Mouse (Mus musculus) forebrain, embryonic 13.5 days (tissue): ENCODE results near the gene Cyp27b1. TPM values are rescaled to one million over a fixed set of nuclear protein-coding genes. Genes with fewer than 3 reads are reported as not detected.
A peak's percentile ranks its signal among the peaks of the same experiment; 100 is the strongest.
"Not testable (repeated sequence)": the region's sequence is repeated elsewhere in the genome, so short reads cannot be mapped to it uniquely, and the experiment has no call there.

Experiments
- ATAC-seq: fragments of 200-750 bp; cut with Nextera tagmentation; 2 replicates; pipeline ENCODE4 v1.8.0; 2017
- H3K27ac ChIP-seq: fragments of 300-500 bp; sonication (generic); 2 replicates; pipeline ENCODE4 v1.5.1; 2015; ENCODE audit warnings: inconsistent platforms, mild to moderate bottlenecking, moderate library complexity
- H3K27me3 ChIP-seq: fragments of 300-500 bp; sonication (generic); 2 replicates; pipeline ENCODE4 v1.6.1; 2015; ENCODE audit warnings: mild to moderate bottlenecking, inconsistent platforms
- H3K36me3 ChIP-seq: fragments of 300-500 bp; sonication (generic); 2 replicates; pipeline ENCODE4 v1.6.1; 2015; ENCODE audit warnings: mild to moderate bottlenecking, inconsistent platforms; ENCODE audit not compliant: poor library complexity, severe bottlenecking
- H3K4me1 ChIP-seq: fragments of 300-500 bp; sonication (generic); 2 replicates; pipeline ENCODE4 v1.6.1; 2015; ENCODE audit warnings: inconsistent platforms
- H3K4me2 ChIP-seq: fragments of 300-500 bp; sonication (generic); 2 replicates; pipeline ENCODE4 v1.6.1; 2015; ENCODE audit warnings: inconsistent platforms, mild to moderate bottlenecking, moderate library complexity
- H3K4me3 ChIP-seq: fragments of 300-500 bp; sonication (generic); 2 replicates; pipeline ENCODE4 v1.5.1; 2015; ENCODE audit warnings: mild to moderate bottlenecking, inconsistent platforms
- H3K9ac ChIP-seq: fragments of 300-500 bp; sonication (generic); 2 replicates; pipeline ENCODE4 v1.6.1; 2015; ENCODE audit warnings: mild to moderate bottlenecking, inconsistent platforms
- H3K9me3 ChIP-seq: fragments of 300-500 bp; sonication (generic); replicated peaks from 2 replicates; pipeline ENCODE4 v1.6.1; 2016; ENCODE audit warnings: inconsistent platforms
- WGBS: fragments of 180-500 bp; shearing (Covaris S2); methylation state at CpG from one replicate; pipeline ENCODE4 v1.1.7; 2015; 5-methylcytosine and 5-hydroxymethylcytosine counted together
- polyA plus RNA-seq: library from polyadenylated mRNA; unstranded; fragments of >200 nt; fragmentation: Nextera tagmentation; extraction: Ambion mirVana; gene quantifications from 2 replicates; pipeline ENCODE4 v1.2.1, GENCODE M21; 2015

The Cyp27b1 gene
- polyA plus RNA-seq, 1 experiment from 2014 or later: 0.06 TPM

GRCm38 (mm10) chr10:127055406-127055805 is 7.4 kb downstream of the Cyp27b1 start:
- no peak overlapping the region; the same call in 1 of the 2 replicates for H3K9ac ChIP-seq
- no peak overlapping the region for H3K4me3 ChIP-seq
- H3K36me3 ChIP-seq: peaks cover 53% of the 10 kb centered on the region
- no peaks in the 10 kb centered on the region for H3K9me3 ChIP-seq
- peaks cover 19% of the 10 kb centered on the region for H3K27me3 ChIP-seq
- H3K4me1 ChIP-seq: peaks cover 17% of the 10 kb centered on the region
- no peak overlapping the region for H3K4me2 ChIP-seq
- WGBS: 95% methylated on average over 8 of the region's 8 CpGs
- no peak overlapping the region for H3K27ac ChIP-seq
- no peak for ATAC-seq

GRCm38 (mm10) chr10:127056490-127056889 is 8.4 kb downstream of the Cyp27b1 start:
- H3K9me3 ChIP-seq: no peaks in the 10 kb centered on the region
- H3K27me3 ChIP-seq: peaks cover 8% of the 10 kb centered on the region
- H3K4me1 ChIP-seq: peaks cover 27% of the 10 kb centered on the region
- H3K27ac ChIP-seq: no peak overlapping the region
- no peak overlapping the region for H3K4me2 ChIP-seq
- ATAC-seq: no peak
- peaks cover 53% of the 10 kb centered on the region for H3K36me3 ChIP-seq
- WGBS: 93% methylated on average over 20 of the region's 20 CpGs
- no peak overlapping the region for H3K9ac ChIP-seq
- no peak overlapping the region for H3K4me3 ChIP-seq

- no peak overlapping the region for H3K27ac ChIP-seq
- peak; percentile 25; the same call in 1 of the 2 replicates for ATAC-seq
- no peaks in the 10 kb centered on the region for H3K27me3 ChIP-seq
- WGBS: 0% methylated on average over 9 of the region's 9 CpGs
- peak overlapping the region; percentile 92 for H3K4me3 ChIP-seq
- peak overlapping the region; percentile 97 for H3K9ac ChIP-seq
- H3K9me3 ChIP-seq: no peaks in the 10 kb centered on the region
- peak overlapping the region; percentile 91 for H3K4me2 ChIP-seq
- peaks cover 36% of the 10 kb centered on the region for H3K4me1 ChIP-seq
- H3K36me3 ChIP-seq: peaks cover 49% of the 10 kb centered on the region
These were observed 10.1 kb downstream of the Cyp27b1 start for GRCm38 (mm10) chr10:127058161-127058560.

- H3K9ac ChIP-seq: peak overlapping the region; percentile 97
- WGBS: 7% methylated on average over 8 of the region's 8 CpGs
- H3K4me2 ChIP-seq: peak overlapping the region; percentile 91
- H3K4me1 ChIP-seq: peaks cover 36% of the 10 kb centered on the region
- H3K27me3 ChIP-seq: no peaks in the 10 kb centered on the region
- H3K4me3 ChIP-seq: peak overlapping the region; percentile 92
- no peaks in the 10 kb centered on the region for H3K9me3 ChIP-seq
- peaks cover 43% of the 10 kb centered on the region for H3K36me3 ChIP-seq
- no peak for ATAC-seq
- H3K27ac ChIP-seq: peak overlapping the region; percentile 8; the same call in 1 of the 2 replicates
These were observed 10.7 kb downstream of the Cyp27b1 start for GRCm38 (mm10) chr10:127058708-127059107.

- WGBS: 1% methylated on average over 31 of the region's 92 CpGs
- Histone ChIP-seq H3K4me3 (peak overlapping the region; percentile 92), H3K4me2 (peak overlapping the region; percentile 91), H3K9me3 (no peaks in the 10 kb centered on the region), H3K27ac (peak overlapping the region; percentile 96), H3K27me3 (no peaks in the 10 kb centered on the region), H3K9ac (peak overlapping the region; percentile 97), H3K36me3 (peaks cover 37% of the 10 kb centered on the region), H3K4me1 (peaks cover 36% of the 10 kb centered on the region)
- 0 out of 2 replicates have a peak, but pooled peaks have one; percentile 0 for ATAC-seq
These were observed 11.3 kb downstream of the Cyp27b1 start for GRCm38 (mm10) chr10:127059174-127059967.

- H3K9me3 ChIP-seq: no peaks in the 10 kb centered on the region
These were observed 12.2 kb downstream of the Cyp27b1 start, which contains the start of gene March9 for GRCm38 (mm10) chr10:127059968-127060916. Gene March9, minus strand, starts transcription at chr10:127060184.

GRCm38 (mm10) chr10:127061085-127061484 is 13.0 kb downstream of the Cyp27b1 start:
- H3K9ac ChIP-seq: peak overlapping the region; percentile 97
- peaks cover 34% of the 10 kb centered on the region for H3K36me3 ChIP-seq
- peak overlapping the region; percentile 92 for H3K4me3 ChIP-seq
- H3K27ac ChIP-seq: peak overlapping the region; percentile 96
- H3K9me3 ChIP-seq: no peaks in the 10 kb centered on the region
- peak overlapping the region; percentile 91 for H3K4me2 ChIP-seq
- peaks cover 52% of the 10 kb centered on the region for H3K4me1 ChIP-seq
- no peak for ATAC-seq
- WGBS: 17% methylated on average over 5 of the region's 5 CpGs
- no peaks in the 10 kb centered on the region for H3K27me3 ChIP-seq

More at GRCm38 (mm10) chr10:127059968-127060916, 12.2 kb downstream of the Cyp27b1 start, which contains the start of gene March9:
- peaks cover 44% of the 10 kb centered on the region for H3K4me1 ChIP-seq
- under 1% methylated on average over 60 of the region's 72 CpGs for WGBS
- H3K36me3 ChIP-seq: peaks cover 34% of the 10 kb centered on the region
- peak within 1 kb of the TSS; percentile 91 for H3K4me2 ChIP-seq
- ATAC-seq: peak; percentile 48
- peak within 1 kb of the TSS; percentile 92 for H3K4me3 ChIP-seq
- H3K9ac ChIP-seq: peak within 1 kb of the TSS; percentile 97
- H3K27ac ChIP-seq: peak within 1 kb of the TSS; percentile 96
- no peaks in the 10 kb centered on the region for H3K27me3 ChIP-seq

GRCm38 (mm10) chr10:127061513-127061912 is 13.5 kb downstream of the Cyp27b1 start:
- peak overlapping the region; percentile 96 for H3K27ac ChIP-seq
- peak overlapping the region; percentile 91 for H3K4me2 ChIP-seq
- no peak for ATAC-seq
- H3K27me3 ChIP-seq: no peaks in the 10 kb centered on the region
- WGBS: 71% methylated on average over 2 of the region's 2 CpGs
- H3K9me3 ChIP-seq: no peaks in the 10 kb centered on the region
- peak overlapping the region; percentile 92; the same call in 1 of the 2 replicates for H3K4me3 ChIP-seq
- peaks cover 34% of the 10 kb centered on the region for H3K36me3 ChIP-seq
- peak overlapping the region; percentile 97 for H3K9ac ChIP-seq
- H3K4me1 ChIP-seq: peaks cover 54% of the 10 kb centered on the region

- ATAC-seq: not testable (repeated sequence)
- 83% methylated on average over 4 of the region's 4 CpGs for WGBS
These were observed 14.1 kb downstream of the Cyp27b1 start for GRCm38 (mm10) chr10:127062101-127062500.

GRCm38 (mm10) chr10:127062503-127062902 is 14.5 kb downstream of the Cyp27b1 start:
- ATAC-seq: no peak
- H3K4me3 ChIP-seq: peak overlapping the region; percentile 95; the same call in 1 of the 2 replicates
- peak overlapping the region; percentile 72 for H3K27ac ChIP-seq
- H3K27me3 ChIP-seq: no peaks in the 10 kb centered on the region
- no peaks in the 10 kb centered on the region for H3K9me3 ChIP-seq
- 79% methylated on average over 5 of the region's 5 CpGs for WGBS
- peaks cover 59% of the 10 kb centered on the region for H3K4me1 ChIP-seq
- peaks cover 34% of the 10 kb centered on the region for H3K36me3 ChIP-seq
- H3K4me2 ChIP-seq: peak overlapping the region; percentile 59
- H3K9ac ChIP-seq: no peak overlapping the region

More at GRCm38 (mm10) chr10:127062101-127062500, 14.1 kb downstream of the Cyp27b1 start:
- peaks cover 59% of the 10 kb centered on the region for H3K4me1 ChIP-seq
- H3K9ac ChIP-seq, H3K27me3 ChIP-seq, H3K4me2 ChIP-seq, H3K9me3 ChIP-seq, H3K4me3 ChIP-seq: not testable (repeated sequence)
- peaks cover 34% of the 10 kb centered on the region for H3K36me3 ChIP-seq
- peak overlapping the region; percentile 72; the same call in 1 of the 2 replicates for H3K27ac ChIP-seq

- H3K36me3 ChIP-seq: peaks cover 38% of the 10 kb centered on the region
- H3K4me1 ChIP-seq: peaks cover 53% of the 10 kb centered on the region
- H3K9ac ChIP-seq: peak within 1 kb of the TSS; percentile 99
- H3K27me3 ChIP-seq: no peaks in the 10 kb centered on the region
- ATAC-seq: peak; percentile 91
- WGBS: under 1% methylated on average over 44 of the region's 46 CpGs
- peak within 1 kb of the TSS; percentile 90 for H3K27ac ChIP-seq
- H3K9me3 ChIP-seq: no peaks in the 10 kb centered on the region
- H3K4me2 ChIP-seq: peak within 1 kb of the TSS; percentile 92
- H3K4me3 ChIP-seq: peak within 1 kb of the TSS; percentile 95
These were observed 15.3 kb downstream of the Cyp27b1 start, which contains the start of gene Cdk4 for GRCm38 (mm10) chr10:127063239-127063872. Gene Cdk4, plus strand, starts transcription at chr10:127063534.
